17 mouse cellular contexts compared by ENCODE assay signal in the genomic region with DNA sequence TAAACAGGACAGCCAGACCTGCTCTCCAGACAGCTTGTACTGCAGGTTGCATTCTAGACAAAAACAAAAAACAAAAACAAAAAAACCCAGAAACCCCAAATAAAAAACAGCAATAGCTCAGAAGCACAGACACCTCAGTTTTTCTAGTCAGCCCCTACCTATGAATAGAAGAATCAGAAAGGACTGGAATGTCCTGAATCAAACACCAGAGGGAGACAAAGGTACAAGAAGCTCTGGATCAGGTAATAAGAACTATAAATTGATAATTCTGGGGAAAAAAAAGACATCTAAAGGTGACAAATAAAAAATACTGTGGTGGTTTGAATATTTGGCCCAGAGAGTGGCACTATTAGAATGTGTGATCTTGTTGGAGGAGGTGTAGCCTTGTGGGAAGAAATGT. TPM values are rescaled to one million over a fixed set of nuclear protein-coding genes. Genes with fewer than 3 reads are reported as not detected.
DNase-seq lines count a peak whose midpoint lies in the region; TF ChIP-seq lines count a peak whose summit lies in the region.
"Had no signal": no experiment of that assay in that cellular context is flagged by ENCODE, and none has a peak within 500 bp of the region (broad histone marks: within the 10 kb centered on the region; RNA-seq: fewer than 3 reads in every experiment).

No protein-coding gene starts in this region.

- intact Hi-C loops in gastrocnemius, adult 2 months (cut with DNase I), result no loop called here

- DNase-seq in gastrocnemius, adult 2 months, result no peak
- no peak for DNase-seq in gastrocnemius, adult 8-10 months (ENCODE audit: low spot score in 2 of 2)
- peak in 1 of 2 experiments; percentile 21 for DNase-seq in layer of hippocampus, adult 2 months (ENCODE audit: low spot score in 2 of 2)
- no peak for DNase-seq in layer of hippocampus, postnatal 25 days (ENCODE audit: extremely low spot score in 1 of 2, low spot score in 1 of 2)
- DNase-seq in CD4-positive helper T cell, adult 2 months (ENCODE audit: low read depth, low spot score), result peak; percentile 10
- DNase-seq in brain, embryonic 14.5 days (ENCODE audit: low read depth), result peak; percentile 45
- no peak for DNase-seq in urinary bladder, postnatal 25 days (ENCODE audit: low spot score)
- DNase-seq in right cerebral cortex, adult 18-20 months, result no peak
- DNase-seq: adrenal gland, postnatal 14 days; cerebellum, adult 18-20 months; gastrocnemius, postnatal 14 days; left cerebral cortex, postnatal 4 days; thymus, postnatal 4 days had no signal

- no peak overlapping the region for H3K4me3 ChIP-seq in gastrocnemius, adult 2 months
- no peak overlapping the region for H3K4me3 ChIP-seq in layer of hippocampus, adult 2 months
- H3K4me3 ChIP-seq: embryonic facial prominence, embryonic 10.5 days; hindbrain, embryonic 15.5 days; megakaryocyte, embryonic 14.5 days; myocyte had no signal

- peak; percentile 53 for TF ChIP-seq CTCF in gastrocnemius, adult 2 months (IDR thresholded peaks at IDR 0.05)
- TF ChIP-seq CTCF in layer of hippocampus, adult 2 months (conservative IDR thresholded peaks at IDR 0.05), result peak; percentile 82
- no peak for TF ChIP-seq CTCF in brain, embryonic 14.5 days (IDR thresholded peaks at IDR 0.05; ENCODE audit: borderline replicate concordance, extremely low read depth, insufficient read depth, insufficient read length)

- no peak overlapping the region for H3K27ac ChIP-seq in gastrocnemius, adult 2 months
- H3K27ac ChIP-seq in layer of hippocampus, adult 2 months, result no peak overlapping the region
- H3K27ac ChIP-seq: embryonic facial prominence, embryonic 10.5 days; hindbrain, embryonic 15.5 days had no signal

- TF ChIP-seq POLR2A in brain, embryonic 14.5 days (IDR thresholded peaks at IDR 0.05; ENCODE audit: borderline replicate concordance, extremely low read depth, insufficient read depth, insufficient read length, poor library complexity, severe bottlenecking), result no peak

RNA-seq across cellular contexts. Expression of gene Dnajc1, which starts 37.3 kb away (rescaled TPM):
- 10 to 100 TPM; 10.7 to 13.2 TPM for total RNA-seq in gastrocnemius, adult 2 months (2021)
- total RNA-seq in gastrocnemius, adult 8-10 months (2022), result 10 to 100 TPM in 3 of 4 experiments, 1 to 10 TPM in 1; 8.9 to 11.4 (median 10.8) TPM
- 10 to 100 TPM; 26.4 to 30.3 TPM for total RNA-seq in layer of hippocampus, adult 2 months (2021)
- total RNA-seq in layer of hippocampus, postnatal 25 days (2021), result 10 to 100 TPM; 20.7 to 23.9 TPM
- polyA plus RNA-seq in brain, embryonic 14.5 days (2012; rRNA removed), result 12.0 and 13.6 TPM in 2 replicates

Comparison
In these comparisons a context has a peak if more than half of its experiments do, and no peak if none do; other contexts are left out.
1. DNase-seq: peak in CD4-positive helper T cell, adult 2 months (single experiment) and brain, embryonic 14.5 days (single experiment); none in gastrocnemius, adult 2 months (single experiment), gastrocnemius, adult 8-10 months (0 of 2), layer of hippocampus, postnatal 25 days (0 of 2), urinary bladder, postnatal 25 days (single experiment) and right cerebral cortex, adult 18-20 months (single experiment).